Mouse (Mus musculus) hindbrain, embryonic 16.5 days (tissue): Measurements from ENCODE around the gene Daw1. TPM values are rescaled to one million over a fixed set of nuclear protein-coding genes. Genes with fewer than 3 reads are reported as not detected.
A peak's percentile ranks its signal among the peaks of the same experiment; 100 is the strongest.

Experiments
- ATAC-seq: fragments of 200-750 bp; cut with Nextera tagmentation; 2 replicates; pipeline ENCODE4 v1.8.0; 2017; ENCODE audit warnings: moderate TSS enrichment, moderate library complexity
- H3K27ac ChIP-seq: fragments of 300-500 bp; sonication (generic); 2 replicates; pipeline ENCODE4 v1.5.1; 2014; ENCODE audit warnings: low read depth, mild to moderate bottlenecking, control low read depth, low read length, moderate library complexity
- H3K27me3 ChIP-seq: fragments of 300-500 bp; sonication (generic); replicated peaks from 2 replicates; pipeline ENCODE4 v1.6.1; 2014; ENCODE audit warnings: low read length; ENCODE audit not compliant: control insufficient read depth, insufficient read depth
- H3K36me3 ChIP-seq: fragments of 300-500 bp; sonication (generic); 2 replicates; pipeline ENCODE4 v1.6.1; 2014; ENCODE audit warnings: mild to moderate bottlenecking, low read length, moderate library complexity, mixed read lengths; ENCODE audit not compliant: control insufficient read depth, insufficient read depth
- H3K4me1 ChIP-seq: fragments of 300-500 bp; sonication (generic); 2 replicates; pipeline ENCODE4 v1.6.1; 2014; ENCODE audit warnings: low read depth, low read length; ENCODE audit not compliant: control insufficient read depth, insufficient read depth
- H3K4me2 ChIP-seq: fragments of 300-500 bp; sonication (generic); 2 replicates; pipeline ENCODE4 v1.6.1; 2014; ENCODE audit warnings: mild to moderate bottlenecking, low read length, control low read depth, moderate library complexity
- H3K4me3 ChIP-seq: fragments of 300-500 bp; sonication (generic); 2 replicates; pipeline ENCODE4 v1.5.1; 2014; ENCODE audit warnings: mild to moderate bottlenecking, low read length, control low read depth, moderate library complexity
- H3K9ac ChIP-seq: fragments of 300-500 bp; sonication (generic); 2 replicates; pipeline ENCODE4 v1.6.1; 2014; ENCODE audit warnings: low read depth, mild to moderate bottlenecking, control low read depth, low read length, moderate library complexity
- H3K9me3 ChIP-seq: fragments of 300-500 bp; sonication (generic); 2 replicates; pipeline ENCODE4 v1.6.1; 2014; ENCODE audit warnings: mild to moderate bottlenecking, low read length, moderate library complexity; ENCODE audit not compliant: control insufficient read depth
- WGBS: fragments of 180-500 bp; shearing (Covaris S2); extraction: QIAGEN DNeasy Blood & Tissue Kit; methylation state at CpG from one replicate; pipeline ENCODE4 v1.1.7; 2014; 5-methylcytosine and 5-hydroxymethylcytosine counted together
- polyA plus RNA-seq: library from polyadenylated mRNA; unstranded; fragments of >200 nt; fragmentation: Nextera tagmentation; extraction: Ambion mirVana; gene quantifications from 2 replicates; pipeline ENCODE4 v1.2.1, GENCODE M21; 2015

Gene Daw1
- polyA plus RNA-seq, 1 experiment from 2014 or later = 1.7 TPM

DNA sequence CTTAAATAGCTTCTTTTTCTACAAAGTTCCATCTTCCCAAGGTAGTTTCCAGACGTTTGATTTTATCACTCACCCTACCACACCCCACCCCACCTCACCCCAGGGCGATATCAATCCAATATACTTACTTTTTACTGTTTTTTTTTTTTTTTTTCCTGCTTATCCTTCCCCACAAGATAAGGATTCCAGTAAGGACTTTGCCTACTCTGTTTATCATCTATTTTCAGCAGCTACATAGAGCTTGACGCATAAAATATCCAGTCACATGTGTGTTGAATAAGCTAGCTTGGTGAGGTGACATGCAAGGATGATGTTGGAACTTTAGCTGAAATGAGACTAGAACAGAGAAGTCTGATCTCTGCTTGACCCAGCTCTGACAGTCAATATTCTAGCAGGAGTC is 4.5 kb downstream of the Daw1 start:
- Histone ChIP-seq H3K9me3 (no peaks in the 10 kb centered on the region), H3K27ac (no peak overlapping the region), H3K4me3 (no peak overlapping the region), H3K4me1 (no peaks in the 10 kb centered on the region), H3K9ac (no peak overlapping the region), H3K27me3 (no peaks in the 10 kb centered on the region), H3K36me3 (no peaks in the 10 kb centered on the region), H3K4me2 (no peak overlapping the region)
- WGBS = 86% methylated on average over 3 of the region's 3 CpGs
- ATAC-seq = no peak

GRCm38 (mm10) chr1:83169158-83169557 is 9.6 kb downstream of the Daw1 start:
- H3K4me1 ChIP-seq = no peaks in the 10 kb centered on the region
- H3K9me3 ChIP-seq = no peaks in the 10 kb centered on the region
- no peak overlapping the region for H3K27ac ChIP-seq
- H3K4me3 ChIP-seq = no peak overlapping the region
- WGBS = 85% methylated on average over 3 of the region's 3 CpGs
- H3K9ac ChIP-seq = no peak overlapping the region
- H3K36me3 ChIP-seq = no peaks in the 10 kb centered on the region
- no peak for ATAC-seq
- no peaks in the 10 kb centered on the region for H3K27me3 ChIP-seq
- H3K4me2 ChIP-seq = no peak overlapping the region

DNA sequence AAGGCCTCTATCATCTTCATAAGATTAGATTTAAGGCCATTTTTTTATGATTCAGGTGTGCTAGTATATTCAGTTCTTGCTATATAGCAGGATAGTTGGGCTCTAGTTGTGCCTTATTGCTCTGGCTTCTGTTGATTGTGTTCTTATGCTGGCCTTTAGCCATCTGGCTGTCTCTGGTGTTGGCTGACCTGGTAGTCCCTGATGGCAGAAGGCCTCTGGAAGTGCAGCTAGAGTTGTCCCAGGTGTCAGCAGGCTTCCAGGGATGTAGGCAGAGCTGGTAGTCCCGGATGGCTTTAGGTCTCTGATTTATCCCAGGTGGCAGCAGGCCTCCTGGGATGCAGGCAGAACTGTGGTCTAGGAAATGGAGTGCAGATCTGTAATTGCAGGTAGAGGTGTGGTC is 16.4 kb downstream of the Daw1 start:
- ATAC-seq = no peak
- Histone ChIP-seq H3K27me3 (no peaks in the 10 kb centered on the region), H3K27ac (no peak overlapping the region), H3K4me1 (no peaks in the 10 kb centered on the region), H3K9ac (no peak overlapping the region), H3K36me3 (no peaks in the 10 kb centered on the region), H3K4me2 (no peak overlapping the region), H3K9me3 (no peaks in the 10 kb centered on the region), H3K4me3 (no peak overlapping the region)
- 83% methylated on average over 1 of the region's 1 CpGs for WGBS

DNA sequence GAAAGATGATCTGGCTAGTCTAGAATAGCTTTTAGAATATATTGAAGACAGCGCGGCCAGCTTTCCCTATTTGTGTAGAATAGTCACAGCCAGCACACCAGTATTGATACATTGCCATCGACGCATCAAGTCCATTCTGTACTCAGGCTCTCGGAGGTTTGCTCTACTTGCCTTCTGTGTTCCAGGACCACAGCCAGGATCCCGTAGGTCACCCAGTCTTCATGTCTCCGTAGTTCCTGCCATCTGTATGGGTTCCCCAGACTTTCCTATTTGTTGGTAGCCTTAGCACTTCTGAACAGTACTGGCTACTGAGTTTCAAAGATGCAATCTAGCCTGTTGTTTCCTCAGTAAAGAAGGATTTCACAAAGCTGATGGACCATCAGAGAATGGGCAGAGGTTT is 20.0 kb downstream of the Daw1 start:
- no peak for ATAC-seq
- Histone ChIP-seq H3K4me1 (no peaks in the 10 kb centered on the region), H3K27me3 (no peaks in the 10 kb centered on the region), H3K27ac (no peak overlapping the region), H3K36me3 (no peaks in the 10 kb centered on the region), H3K4me3 (no peak overlapping the region), H3K9ac (no peak overlapping the region), H3K9me3 (no peaks in the 10 kb centered on the region), H3K4me2 (no peak overlapping the region)
- WGBS = 94% methylated on average over 7 of the region's 7 CpGs

DNA sequence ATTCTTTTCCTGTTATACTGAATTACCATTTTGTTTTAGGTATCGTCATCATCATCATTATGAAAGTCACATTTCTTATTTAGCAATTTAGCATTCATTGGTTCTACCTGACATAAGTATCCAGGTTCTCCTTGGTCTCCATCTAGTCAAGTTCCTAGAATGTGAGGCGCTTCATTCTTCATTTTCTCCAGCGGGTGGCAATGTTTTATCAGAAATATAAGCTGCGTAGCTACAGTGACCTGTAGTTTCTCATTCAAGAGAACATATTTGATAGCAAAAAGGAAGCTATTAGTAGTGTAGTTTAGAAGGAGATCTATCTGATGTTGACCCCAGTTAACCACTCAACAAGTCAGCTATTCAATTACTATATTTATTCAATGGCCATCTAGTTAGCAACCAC is 21.9 kb downstream of the Daw1 start:
- no peak overlapping the region for H3K4me3 ChIP-seq
- no peaks in the 10 kb centered on the region for H3K27me3 ChIP-seq
- no peaks in the 10 kb centered on the region for H3K36me3 ChIP-seq
- H3K9me3 ChIP-seq = no peaks in the 10 kb centered on the region
- H3K4me2 ChIP-seq = no peak overlapping the region
- WGBS = 68% methylated on average over 4 of the region's 4 CpGs
- ATAC-seq = peak; percentile 74
- no peaks in the 10 kb centered on the region for H3K4me1 ChIP-seq
- no peak overlapping the region for H3K27ac ChIP-seq
- no peak overlapping the region for H3K9ac ChIP-seq

GRCm38 (mm10) chr1:83187154-83187553 is 27.6 kb downstream of the Daw1 start:
- 53% methylated on average over 2 of the region's 2 CpGs for WGBS
- no peaks in the 10 kb centered on the region for H3K27me3 ChIP-seq
- H3K36me3 ChIP-seq = no peaks in the 10 kb centered on the region
- H3K4me1 ChIP-seq = no peaks in the 10 kb centered on the region
- no peak overlapping the region for H3K4me2 ChIP-seq
- H3K4me3 ChIP-seq = no peak overlapping the region
- no peak overlapping the region for H3K9ac ChIP-seq
- no peaks in the 10 kb centered on the region for H3K9me3 ChIP-seq
- ATAC-seq = no peak
- H3K27ac ChIP-seq = no peak overlapping the region

DNA sequence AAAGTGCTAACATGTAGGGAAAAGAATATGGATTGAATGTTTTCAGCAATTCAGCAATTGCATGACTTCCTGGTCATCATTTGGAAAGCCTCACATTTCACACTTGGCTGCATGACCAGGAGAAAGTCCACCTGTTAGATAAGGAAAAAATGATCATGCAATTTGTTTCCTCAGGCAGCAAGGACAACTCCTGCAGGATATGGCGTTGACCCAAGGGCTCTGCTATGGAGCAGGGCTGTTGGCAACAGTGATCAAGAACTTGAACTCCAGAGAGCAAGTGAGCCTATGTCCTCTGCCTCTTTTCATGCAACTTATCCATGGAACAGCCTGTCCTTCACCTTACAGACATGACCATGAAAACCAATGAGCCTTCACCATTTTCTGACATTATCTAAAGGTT is 50.4 kb downstream of the Daw1 start:
- H3K9me3 ChIP-seq = no peaks in the 10 kb centered on the region
- no peak overlapping the region for H3K9ac ChIP-seq
- H3K27ac ChIP-seq = no peak overlapping the region
- no peaks in the 10 kb centered on the region for H3K36me3 ChIP-seq
- H3K4me1 ChIP-seq = no peaks in the 10 kb centered on the region
- no peak overlapping the region for H3K4me2 ChIP-seq
- H3K27me3 ChIP-seq = no peaks in the 10 kb centered on the region
- ATAC-seq = no peak
- no peak overlapping the region for H3K4me3 ChIP-seq
- 87% methylated on average over 1 of the region's 1 CpGs for WGBS

GRCm38 (mm10) chr1:83218260-83218659 is 58.7 kb downstream of the Daw1 start:
- Histone ChIP-seq H3K4me3 (no peak overlapping the region), H3K9ac (no peak overlapping the region), H3K27ac (no peak overlapping the region), H3K4me2 (no peak overlapping the region), H3K36me3 (no peaks in the 10 kb centered on the region), H3K4me1 (no peaks in the 10 kb centered on the region), H3K27me3 (no peaks in the 10 kb centered on the region), H3K9me3 (peaks cover 2% of the 10 kb centered on the region; the same call in 1 of the 2 replicates)
- ATAC-seq = peak; percentile 73
- WGBS = 30% methylated on average over 1 of the region's 1 CpGs

DNA sequence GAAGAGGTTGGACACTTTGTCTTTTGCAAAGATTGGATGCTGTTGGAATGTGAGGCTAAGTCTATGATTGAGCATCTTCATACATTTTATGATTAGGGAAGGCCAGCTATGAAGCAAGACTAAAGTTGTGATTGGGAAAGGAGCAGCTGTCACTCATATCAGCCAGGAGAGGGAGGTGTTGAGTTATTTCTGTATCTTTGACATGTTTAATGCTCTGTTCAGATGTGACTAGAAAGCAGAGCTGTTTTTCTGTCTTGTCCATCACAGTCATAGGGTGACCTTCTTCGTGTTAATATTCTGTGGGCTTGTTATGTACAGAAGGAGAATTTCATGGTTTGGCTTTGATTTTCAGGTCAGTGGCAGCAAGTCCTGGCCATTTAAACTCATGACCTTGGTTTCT is 63.5 kb downstream of the Daw1 start:
- 75% methylated on average over 1 of the region's 1 CpGs for WGBS
- H3K27ac ChIP-seq = no peak overlapping the region

GRCm38 (mm10) chr1:83224423-83224960 is 64.9 kb downstream of the Daw1 start:
- Histone ChIP-seq H3K4me3 (no peak overlapping the region), H3K9me3 (peaks cover 2% of the 10 kb centered on the region; the same call in 1 of the 2 replicates), H3K36me3 (no peaks in the 10 kb centered on the region), H3K27ac (no peak overlapping the region), H3K4me1 (no peaks in the 10 kb centered on the region), H3K27me3 (no peaks in the 10 kb centered on the region), H3K9ac (no peak overlapping the region), H3K4me2 (no peak overlapping the region)
- ATAC-seq = no peak

More for the DNA sequence above, 63.5 kb downstream of the Daw1 start:
- no peaks in the 10 kb centered on the region for H3K4me1 ChIP-seq
- H3K36me3 ChIP-seq = no peaks in the 10 kb centered on the region
- H3K4me2 ChIP-seq = no peak overlapping the region
- no peak overlapping the region for H3K9ac ChIP-seq
- H3K27me3 ChIP-seq = no peaks in the 10 kb centered on the region
- peaks cover 2% of the 10 kb centered on the region; the same call in 1 of the 2 replicates for H3K9me3 ChIP-seq
- ATAC-seq = no peak
- H3K4me3 ChIP-seq = no peak overlapping the region
